Mouse (Mus musculus) hindbrain, postnatal 0 days (tissue): ENCODE data around the gene Lgi4. TPM values are rescaled to one million over a fixed set of nuclear protein-coding genes. Genes with fewer than 3 reads are reported as not detected.

Experiments
- ATAC-seq: fragments of 200-750 bp; cut with Nextera tagmentation; 2 replicates; pipeline ENCODE4 v1.8.0; 2017; ENCODE audit warnings: mild to moderate bottlenecking, moderate TSS enrichment, moderate library complexity
- DNase-seq: peaks from one replicate; pipeline ENCODE4 v3.0.0-alpha.2; 2015; ENCODE audit warnings: low spot score
- H3K27ac ChIP-seq: fragments of 300-500 bp; sonication (generic); 2 replicates; pipeline ENCODE4 v1.5.1; 2014; ENCODE audit warnings: mild to moderate bottlenecking
- H3K27me3 ChIP-seq: fragments of 300-500 bp; sonication (generic); 2 replicates; pipeline ENCODE4 v1.6.1; 2014; ENCODE audit warnings: low read length, mixed read lengths; ENCODE audit not compliant: insufficient read depth
- H3K36me3 ChIP-seq: fragments of 300-500 bp; sonication (generic); 2 replicates; pipeline ENCODE4 v1.6.1; 2014; ENCODE audit warnings: low read length, mixed read lengths; ENCODE audit not compliant: insufficient read depth
- H3K4me1 ChIP-seq: fragments of 300-500 bp; sonication (generic); 2 replicates; pipeline ENCODE4 v1.6.1; 2014; ENCODE audit warnings: antibody characterized with exemption, low read length, mixed read lengths; ENCODE audit not compliant: insufficient read depth
- H3K4me2 ChIP-seq: fragments of 300-500 bp; sonication (generic); 2 replicates; pipeline ENCODE4 v1.6.1; 2014; ENCODE audit warnings: low read depth, mild to moderate bottlenecking, low read length, moderate library complexity, mixed read lengths
- H3K4me3 ChIP-seq: fragments of 300-500 bp; sonication (generic); 2 replicates; pipeline ENCODE4 v1.5.1; 2014; ENCODE audit warnings: low read length
- H3K9ac ChIP-seq: fragments of 300-500 bp; sonication (generic); replicated peaks from 2 replicates; pipeline ENCODE4 v1.6.1; 2014; ENCODE audit warnings: mild to moderate bottlenecking, low read length, moderate library complexity, mixed read lengths
- H3K9me3 ChIP-seq: fragments of 300-500 bp; sonication (generic); 2 replicates; pipeline ENCODE4 v1.6.1; 2016; ENCODE audit warnings: low read length, mixed read lengths
- CTCF ChIP-seq: IDR thresholded peaks from 2 replicates; pipeline ENCODE4 v1.5.1; 2016; ENCODE audit warnings: antibody characterized with exemption, control low read depth, low read depth
- WGBS: fragments of 180-500 bp; shearing (Covaris S2); extraction: QIAGEN DNeasy Blood & Tissue Kit; methylation state at CpG from one replicate; pipeline ENCODE4 v1.1.7; 2014; 5-methylcytosine and 5-hydroxymethylcytosine counted together
- polyA plus RNA-seq: library from polyadenylated mRNA; unstranded; fragments of >200 nt; fragmentation: Nextera tagmentation; extraction: Ambion mirVana; gene quantifications from 2 replicates; pipeline ENCODE4 v1.2.1, GENCODE M21; 2015
- total RNA-seq: library from RNA; depleted of rRNA; stranded (reverse); fragments of >200 nt; gene quantifications from 2 replicates; pipeline ENCODE4 v1.2.3, GENCODE M21; 2014

Gene Lgi4
- total and polyA plus RNA-seq, 2 experiments from 2014 or later, result 1.3 to 5.9 TPM

DNA sequence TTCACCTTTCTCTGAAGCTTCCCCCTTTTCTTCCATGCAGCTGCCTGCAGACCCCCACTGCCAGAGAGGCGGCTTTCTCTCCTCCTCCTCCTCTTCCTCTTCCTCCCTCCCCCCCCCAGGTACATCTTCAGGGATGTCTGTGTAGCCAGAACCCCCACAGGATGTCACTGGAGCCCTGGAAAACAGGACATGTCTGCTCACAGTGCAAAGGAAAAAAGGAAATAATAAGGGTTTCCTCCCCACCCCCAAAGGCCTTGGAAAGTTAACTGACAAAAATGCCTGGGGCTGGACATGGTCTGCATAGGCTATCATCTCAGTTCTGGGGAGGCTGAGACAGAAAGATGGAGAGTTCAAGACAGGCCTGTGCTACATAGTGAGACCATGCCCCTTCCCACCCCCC, 22.0 kb downstream of the Lgi4 start:
- no peak overlapping the region for H3K4me3 ChIP-seq
- TF ChIP-seq CTCF, result no peak
- WGBS, result 35% methylated on average over 1 of the region's 1 CpGs
- ATAC-seq (no peak), DNase-seq (no peak)
- no peak overlapping the region for H3K27ac ChIP-seq
- H3K4me1 ChIP-seq, result no peaks in the 10 kb centered on the region
- no peaks in the 10 kb centered on the region for H3K9me3 ChIP-seq
- H3K36me3 ChIP-seq, result no peaks in the 10 kb centered on the region
- no peaks in the 10 kb centered on the region for H3K27me3 ChIP-seq
- no peak overlapping the region for H3K9ac ChIP-seq
- H3K4me2 ChIP-seq, result no peak overlapping the region

DNA sequence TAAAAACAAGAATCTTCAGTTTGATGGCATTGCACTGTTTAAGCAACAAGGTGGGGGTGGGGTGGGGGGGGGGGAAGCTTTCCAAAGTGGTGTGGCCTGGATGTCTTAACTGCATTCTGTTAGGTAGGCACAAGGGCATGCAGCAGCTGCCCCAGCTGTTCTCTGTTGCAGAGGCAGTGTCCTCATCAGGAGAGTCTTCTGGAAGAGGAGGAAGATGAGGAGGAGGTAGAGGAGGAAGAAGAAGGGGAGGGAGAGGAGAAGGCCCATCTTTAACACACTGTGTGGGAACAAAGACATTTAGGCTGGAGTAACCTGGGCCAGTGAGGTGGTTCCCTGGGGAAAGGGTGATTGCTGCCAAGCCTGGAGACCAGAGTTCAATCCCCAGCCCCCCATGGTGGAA, 23.0 kb downstream of the Lgi4 start:
- Histone ChIP-seq H3K9ac (no peak overlapping the region), H3K4me3 (no peak overlapping the region)
- DNase-seq, result no peak

DNA sequence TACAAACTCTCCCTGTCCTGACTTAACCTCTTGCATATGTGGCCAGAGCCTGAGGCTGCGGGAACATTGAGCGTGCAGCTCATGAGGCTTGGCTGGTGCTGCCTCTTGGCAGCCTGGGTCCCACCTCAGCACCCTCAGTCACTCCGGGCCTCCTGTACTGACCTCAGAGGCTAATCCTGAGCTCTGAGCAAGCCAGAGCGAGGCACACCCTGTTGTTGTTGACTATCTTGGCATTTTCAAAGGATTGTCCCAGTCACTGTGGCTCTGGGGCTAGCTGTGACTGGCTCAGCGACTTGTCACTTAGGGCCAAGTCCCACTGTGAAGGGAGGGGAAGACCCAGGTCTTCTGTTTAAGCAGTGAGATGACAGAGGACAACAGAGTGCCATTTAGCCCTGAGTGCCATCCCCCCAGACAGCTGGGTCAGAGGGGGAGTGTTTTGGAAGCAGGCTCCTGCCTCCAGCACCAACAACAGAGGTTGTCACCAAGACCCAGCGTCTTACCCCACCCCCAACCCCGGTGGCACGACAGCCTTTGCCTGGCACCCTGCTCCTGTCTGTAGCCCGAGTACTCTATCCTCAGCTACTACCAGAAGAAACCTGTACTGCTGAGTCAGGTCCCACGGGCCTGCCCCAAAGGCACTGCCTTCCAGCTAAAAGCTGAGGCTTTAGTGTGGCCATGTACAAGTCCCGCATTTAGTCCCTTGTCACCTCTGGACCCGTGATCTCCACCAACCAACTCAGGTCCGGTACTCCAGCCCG, 23.9 kb downstream of the Lgi4 start:
- peak overlapping the region; percentile 11; the same call in 1 of the 2 replicates for H3K27ac ChIP-seq
- WGBS, result 50% methylated on average over 14 of the region's 14 CpGs
- peak; percentile 55 for DNase-seq

More for the DNA sequence above, 23.0 kb downstream of the Lgi4 start:
- no peaks in the 10 kb centered on the region for H3K36me3 ChIP-seq
- no peaks in the 10 kb centered on the region for H3K27me3 ChIP-seq
- no peak for ATAC-seq
- H3K9me3 ChIP-seq, result no peaks in the 10 kb centered on the region
- H3K4me2 ChIP-seq, result no peak overlapping the region
- TF ChIP-seq CTCF, result no peak
- no peaks in the 10 kb centered on the region for H3K4me1 ChIP-seq
- no peak overlapping the region for H3K27ac ChIP-seq

DNA sequence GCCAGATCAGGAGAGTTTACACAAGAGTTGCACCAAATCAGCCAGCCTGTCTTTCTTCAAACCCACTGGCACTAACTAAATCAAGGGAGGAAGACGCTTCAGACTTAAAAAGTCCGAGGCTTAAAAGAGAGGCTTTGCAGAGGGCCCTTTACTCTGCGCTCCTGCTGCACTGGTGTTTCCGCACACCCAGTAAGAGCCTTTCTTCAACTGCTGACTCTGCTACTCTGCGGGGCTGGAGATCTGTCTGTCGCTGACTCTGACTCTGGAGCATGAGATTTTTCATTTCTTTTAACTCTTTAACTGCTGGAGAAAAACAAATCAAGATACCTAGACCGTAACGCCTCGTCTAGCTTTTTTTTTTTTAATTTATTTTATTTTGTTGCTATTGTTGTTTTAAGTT, 25.0 kb downstream of the Lgi4 start:
- TF ChIP-seq CTCF, result no peak
- H3K4me2 ChIP-seq, result no peak overlapping the region
- DNase-seq (no peak), ATAC-seq (no peak)
- 43% methylated on average over 9 of the region's 9 CpGs for WGBS
- no peak overlapping the region for H3K4me3 ChIP-seq
- H3K4me1 ChIP-seq, result no peaks in the 10 kb centered on the region
- H3K27me3 ChIP-seq, result no peaks in the 10 kb centered on the region
- no peaks in the 10 kb centered on the region for H3K36me3 ChIP-seq
- peak overlapping the region; percentile 41; the same call in 1 of the 2 replicates for H3K27ac ChIP-seq
- no peaks in the 10 kb centered on the region for H3K9me3 ChIP-seq
- no peak overlapping the region for H3K9ac ChIP-seq

More for the DNA sequence above, 23.9 kb downstream of the Lgi4 start:
- H3K4me3 ChIP-seq, result no peak overlapping the region
- H3K9ac ChIP-seq, result no peak overlapping the region
- TF ChIP-seq CTCF, result no peak
- H3K4me1 ChIP-seq, result no peaks in the 10 kb centered on the region
- no peak overlapping the region for H3K4me2 ChIP-seq
- ATAC-seq, result peak; percentile 77
- no peaks in the 10 kb centered on the region for H3K27me3 ChIP-seq
- H3K36me3 ChIP-seq, result no peaks in the 10 kb centered on the region
- H3K9me3 ChIP-seq, result no peaks in the 10 kb centered on the region

DNA sequence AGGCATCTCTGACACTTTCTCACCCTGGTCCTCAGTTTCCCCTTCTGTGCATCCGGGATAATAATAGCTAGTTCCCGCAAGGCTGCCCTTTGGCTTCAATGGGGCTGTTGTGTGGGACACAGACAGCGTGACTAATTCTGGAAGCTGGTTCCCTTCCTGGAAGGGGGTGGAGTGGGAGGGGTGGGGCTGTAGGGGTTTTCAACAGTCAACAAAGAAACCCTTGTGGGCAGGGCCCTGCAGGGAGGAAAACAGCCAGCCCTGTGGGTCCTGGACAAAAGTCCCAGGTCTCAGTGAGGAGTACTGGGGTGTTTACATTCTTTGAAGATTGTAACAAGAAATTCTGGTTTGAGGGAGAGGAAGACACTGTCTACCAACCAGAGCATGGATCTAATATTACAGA, 26.0 kb downstream of the Lgi4 start:
- Histone ChIP-seq H3K4me2 (no peak overlapping the region), H3K9me3 (no peaks in the 10 kb centered on the region), H3K27me3 (no peaks in the 10 kb centered on the region), H3K9ac (no peak overlapping the region), H3K27ac (peak overlapping the region; percentile 51; the same call in 1 of the 2 replicates), H3K36me3 (no peaks in the 10 kb centered on the region), H3K4me1 (no peaks in the 10 kb centered on the region), H3K4me3 (no peak overlapping the region)
- ATAC-seq (peak; percentile 39; the same call in 1 of the 2 replicates), DNase-seq (peak; percentile 21)
- 18% methylated on average over 3 of the region's 3 CpGs for WGBS
- no peak for TF ChIP-seq CTCF

DNA sequence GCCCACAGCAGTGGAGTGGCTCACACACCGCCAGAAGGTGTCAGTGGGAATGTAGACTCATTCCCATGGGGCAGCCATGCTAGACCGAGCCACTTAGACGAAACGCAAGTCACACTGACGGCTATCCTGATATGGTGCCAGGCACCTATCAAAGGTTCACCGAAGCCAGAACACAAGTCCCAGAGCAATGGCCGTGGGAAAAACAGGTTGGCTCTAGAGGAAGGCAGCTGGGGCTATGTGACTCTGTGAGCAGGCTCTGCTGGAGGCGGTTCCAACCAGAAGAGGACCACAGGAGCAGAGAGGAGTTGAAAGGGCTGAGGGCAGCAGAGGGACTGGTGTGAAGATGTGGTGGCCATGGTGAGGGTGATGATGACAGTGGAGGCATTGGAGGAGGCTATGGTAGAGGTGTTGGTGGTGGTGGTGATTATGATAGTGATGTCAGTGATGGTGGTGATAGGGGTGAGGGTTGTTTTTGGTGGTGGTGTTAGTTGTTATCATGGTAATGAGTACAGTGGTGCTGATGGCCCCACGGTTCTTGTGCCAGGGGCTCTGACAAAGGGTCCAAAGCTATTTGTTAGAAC, 27.1 kb downstream of the Lgi4 start:
- H3K36me3 ChIP-seq, result no peaks in the 10 kb centered on the region
- H3K9ac ChIP-seq, result no peak overlapping the region
- no peak overlapping the region for H3K4me2 ChIP-seq
- no peak overlapping the region for H3K4me3 ChIP-seq
- no peak for TF ChIP-seq CTCF
- ATAC-seq (no peak), DNase-seq (no peak)
- H3K9me3 ChIP-seq, result no peaks in the 10 kb centered on the region
- no peaks in the 10 kb centered on the region for H3K27me3 ChIP-seq
- WGBS, result 87% methylated on average over 9 of the region's 9 CpGs
- no peak overlapping the region for H3K27ac ChIP-seq
- H3K4me1 ChIP-seq, result no peaks in the 10 kb centered on the region

DNA sequence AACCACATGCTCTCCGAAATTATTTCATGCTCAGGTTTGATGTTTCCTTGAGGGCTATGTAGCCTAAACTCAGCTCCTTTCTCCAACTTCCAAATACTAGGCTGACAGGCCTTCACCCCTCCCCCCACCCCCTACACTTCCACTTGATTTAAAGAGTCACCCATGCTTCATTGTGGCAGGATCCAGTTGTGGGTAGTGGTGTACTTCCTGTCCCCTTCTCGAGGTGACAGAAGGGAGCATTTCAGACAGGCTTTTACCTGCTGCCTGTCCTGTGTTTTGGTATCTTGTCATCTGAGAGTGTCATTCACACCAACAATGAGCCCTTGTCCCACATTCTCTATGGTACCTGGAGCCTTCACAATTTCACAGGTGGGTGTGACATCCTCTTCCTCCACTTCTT, 28.1 kb downstream of the Lgi4 start:
- Histone ChIP-seq H3K27ac (0 out of 2 replicates have a peak overlapping the region, but pooled peaks have one; percentile 54), H3K4me1 (no peaks in the 10 kb centered on the region), H3K9ac (no peak overlapping the region), H3K4me3 (no peak overlapping the region), H3K4me2 (no peak overlapping the region), H3K27me3 (no peaks in the 10 kb centered on the region), H3K9me3 (no peaks in the 10 kb centered on the region), H3K36me3 (no peaks in the 10 kb centered on the region)
- no peak for TF ChIP-seq CTCF
- ATAC-seq, result no peak
- WGBS, result 75% methylated on average over 2 of the region's 2 CpGs
- DNase-seq, result no peak
